Mouse (Mus musculus) intestine, postnatal 0 days (tissue): ENCODE measurements around the gene Rangap1. TPM values are rescaled to one million over a fixed set of nuclear protein-coding genes. Genes with fewer than 3 reads are reported as not detected.

Source experiments
- ATAC-seq: fragments of 200-750 bp; cut with Nextera tagmentation; 2 replicates; pipeline ENCODE4 v1.8.0; 2017; ENCODE audit warnings: mild to moderate bottlenecking, moderate TSS enrichment, moderate library complexity
- H3K27ac ChIP-seq: fragments of 300-500 bp; sonication (generic); 2 replicates; pipeline ENCODE4 v1.5.1; 2014; ENCODE audit warnings: mild to moderate bottlenecking, low read depth, low read length, moderate library complexity
- H3K27me3 ChIP-seq: fragments of 300-500 bp; sonication (generic); replicated peaks from 2 replicates; pipeline ENCODE4 v1.6.1; 2014; ENCODE audit warnings: low read length, mixed read lengths; ENCODE audit not compliant: control insufficient read depth, insufficient read depth
- H3K36me3 ChIP-seq: fragments of 300-500 bp; sonication (generic); 2 replicates; pipeline ENCODE4 v1.6.1; 2014; ENCODE audit warnings: mild to moderate bottlenecking, moderate library complexity; ENCODE audit not compliant: control insufficient read depth, insufficient read depth
- H3K4me1 ChIP-seq: fragments of 300-500 bp; sonication (generic); replicated peaks from 2 replicates; pipeline ENCODE4 v1.6.1; 2014; ENCODE audit warnings: antibody characterized with exemption, low read length, mixed read lengths; ENCODE audit not compliant: control insufficient read depth, insufficient read depth
- H3K4me2 ChIP-seq: fragments of 300-500 bp; sonication (generic); replicated peaks from 2 replicates; pipeline ENCODE4 v1.6.1; 2014; ENCODE audit warnings: low read depth, mild to moderate bottlenecking, moderate library complexity
- H3K4me3 ChIP-seq: fragments of 300-500 bp; sonication (generic); 2 replicates; pipeline ENCODE4 v1.5.1; 2014; ENCODE audit warnings: low read depth, low read length
- H3K9ac ChIP-seq: fragments of 300-500 bp; sonication (generic); 2 replicates; pipeline ENCODE4 v1.6.1; 2014; ENCODE audit warnings: mild to moderate bottlenecking, low read depth, low read length
- H3K9me3 ChIP-seq: fragments of 300-500 bp; sonication (generic); 2 replicates; pipeline ENCODE4 v1.6.1; 2016; ENCODE audit warnings: mixed run types; ENCODE audit not compliant: control insufficient read depth
- CTCF ChIP-seq: sonication (generic); IDR thresholded peaks from 2 replicates; pipeline ENCODE4 v1.5.1; 2016; ENCODE audit warnings: low read depth, mild to moderate bottlenecking, control low read depth, antibody characterized with exemption, moderate library complexity
- WGBS: fragments of 180-500 bp; shearing (Covaris S2); extraction: QIAGEN DNeasy Blood & Tissue Kit; methylation state at CpG from one replicate; pipeline ENCODE4 v1.1.7; 2014; 5-methylcytosine and 5-hydroxymethylcytosine counted together
- polyA plus RNA-seq: library from polyadenylated mRNA; unstranded; fragments of >200 nt; fragmentation: Nextera tagmentation; extraction: Ambion mirVana; gene quantifications from 2 replicates; pipeline ENCODE4 v1.2.1, GENCODE M21; 2015

The Rangap1 gene
- polyA plus RNA-seq, 1 experiment from 2014 or later: 21.9 TPM

- H3K9ac ChIP-seq: no peak overlapping the region
- H3K4me3 ChIP-seq: no peak overlapping the region
- TF ChIP-seq CTCF: no peak
- no peak overlapping the region for H3K27ac ChIP-seq
- H3K4me2 ChIP-seq: no peak overlapping the region
- WGBS: 81% methylated on average over 11 of the region's 11 CpGs
- ATAC-seq: no peak
- peaks cover 50% of the 10 kb centered on the region; the same call in 1 of the 2 replicates for H3K36me3 ChIP-seq
- H3K27me3 ChIP-seq: peaks cover 15% of the 10 kb centered on the region; the same call in 1 of the 2 replicates
- no peaks in the 10 kb centered on the region for H3K4me1 ChIP-seq
- H3K9me3 ChIP-seq: no peaks in the 10 kb centered on the region
Measured at GRCm38 (mm10) chr15:81776631-81777422, 31.5 kb upstream of the Rangap1 start.

DNA sequence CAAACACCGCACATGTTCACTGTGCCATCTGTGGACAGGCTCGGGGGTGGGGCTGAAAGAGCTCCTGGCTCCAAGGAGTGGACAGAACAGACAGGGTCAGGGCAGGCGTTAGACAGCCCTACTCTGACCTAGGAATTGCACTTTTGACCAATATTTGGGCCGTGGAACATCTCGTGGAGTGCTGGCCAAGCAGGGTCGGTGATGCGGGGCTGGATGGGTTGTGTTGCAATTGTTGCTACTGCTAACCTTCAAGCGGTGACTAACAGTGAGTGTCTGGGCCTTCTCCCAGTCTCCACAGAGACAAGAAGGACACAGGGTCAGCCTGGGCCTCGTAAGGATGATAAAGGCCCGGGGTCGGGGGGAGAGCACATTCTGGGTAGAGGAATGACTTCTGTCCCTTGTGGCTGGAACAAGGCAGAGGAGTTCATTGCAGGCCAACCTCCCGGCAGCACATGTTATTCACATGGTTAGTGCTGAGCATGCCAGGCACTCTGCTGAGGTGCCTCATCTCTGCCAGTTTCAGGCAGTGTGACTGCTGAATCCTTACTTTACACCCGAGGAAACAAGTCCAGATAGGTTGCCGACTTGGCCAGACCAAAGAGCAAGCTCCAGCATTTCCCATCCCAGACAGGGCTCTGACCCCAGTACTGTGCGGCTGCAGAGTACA lies 29.3 kb upstream of the Rangap1 start:
- TF ChIP-seq CTCF: no peak
- H3K9me3 ChIP-seq: no peaks in the 10 kb centered on the region
- ATAC-seq: no peak
- peaks cover 20% of the 10 kb centered on the region; the same call in 1 of the 2 replicates for H3K27me3 ChIP-seq
- peaks cover 51% of the 10 kb centered on the region for H3K36me3 ChIP-seq
- no peak overlapping the region for H3K4me3 ChIP-seq
- H3K4me2 ChIP-seq: no peak overlapping the region
- H3K4me1 ChIP-seq: no peaks in the 10 kb centered on the region
- no peak overlapping the region for H3K27ac ChIP-seq
- 91% methylated on average over 15 of the region's 15 CpGs for WGBS
- H3K9ac ChIP-seq: no peak overlapping the region

DNA sequence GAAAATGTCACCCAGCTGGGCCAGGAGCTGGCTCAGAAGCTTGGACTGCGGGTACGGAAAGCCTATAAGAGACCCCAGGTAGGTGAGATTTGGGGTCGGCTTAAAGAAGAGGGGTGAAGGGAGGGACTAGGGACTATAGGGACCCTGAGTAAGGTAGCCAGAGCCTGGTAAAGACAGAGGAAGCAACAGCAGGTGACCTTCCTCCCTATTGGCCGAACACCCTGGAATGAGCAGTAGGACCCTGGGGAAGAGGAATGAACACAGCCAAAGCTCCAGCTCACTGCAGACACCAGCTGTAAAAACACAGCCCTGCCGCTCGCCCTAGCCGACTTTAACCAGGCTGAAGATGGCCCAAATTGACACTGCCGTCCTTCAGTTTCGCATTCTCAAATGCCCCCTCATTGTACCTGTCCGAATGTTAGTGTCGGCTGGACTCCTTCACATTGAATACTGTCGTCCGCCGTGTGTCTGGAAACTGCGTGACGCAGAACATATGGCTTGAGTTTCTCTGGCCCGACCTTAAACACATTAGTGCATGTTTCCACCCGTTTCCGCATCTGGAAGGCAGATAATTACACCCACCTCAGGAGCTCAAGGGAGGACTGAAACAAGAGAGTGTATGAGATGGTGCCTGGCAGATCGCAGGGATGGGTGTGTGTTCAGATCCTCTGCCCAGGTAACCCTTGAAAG lies 27.2 kb upstream of the Rangap1 start:
- no peak for ATAC-seq
- no peaks in the 10 kb centered on the region for H3K9me3 ChIP-seq
- 83% methylated on average over 20 of the region's 20 CpGs for WGBS
- H3K4me2 ChIP-seq: no peak overlapping the region
- H3K27ac ChIP-seq: no peak overlapping the region
- no peak overlapping the region for H3K4me3 ChIP-seq
- no peaks in the 10 kb centered on the region for H3K4me1 ChIP-seq
- TF ChIP-seq CTCF: no peak
- peaks cover 27% of the 10 kb centered on the region for H3K27me3 ChIP-seq
- H3K36me3 ChIP-seq: peaks cover 43% of the 10 kb centered on the region
- no peak overlapping the region for H3K9ac ChIP-seq

- H3K9ac ChIP-seq: no peak overlapping the region
- H3K36me3 ChIP-seq: peaks cover 27% of the 10 kb centered on the region
- WGBS: 62% methylated on average over 13 of the region's 13 CpGs
- no peak for TF ChIP-seq CTCF
- H3K27me3 ChIP-seq: peaks cover 45% of the 10 kb centered on the region
- no peak overlapping the region for H3K4me3 ChIP-seq
- H3K4me1 ChIP-seq: no peaks in the 10 kb centered on the region
- H3K27ac ChIP-seq: no peak overlapping the region
- no peaks in the 10 kb centered on the region for H3K9me3 ChIP-seq
- no peak overlapping the region for H3K4me2 ChIP-seq
- ATAC-seq: no peak
Measured at GRCm38 (mm10) chr15:81769037-81769436, 23.7 kb upstream of the Rangap1 start.

DNA sequence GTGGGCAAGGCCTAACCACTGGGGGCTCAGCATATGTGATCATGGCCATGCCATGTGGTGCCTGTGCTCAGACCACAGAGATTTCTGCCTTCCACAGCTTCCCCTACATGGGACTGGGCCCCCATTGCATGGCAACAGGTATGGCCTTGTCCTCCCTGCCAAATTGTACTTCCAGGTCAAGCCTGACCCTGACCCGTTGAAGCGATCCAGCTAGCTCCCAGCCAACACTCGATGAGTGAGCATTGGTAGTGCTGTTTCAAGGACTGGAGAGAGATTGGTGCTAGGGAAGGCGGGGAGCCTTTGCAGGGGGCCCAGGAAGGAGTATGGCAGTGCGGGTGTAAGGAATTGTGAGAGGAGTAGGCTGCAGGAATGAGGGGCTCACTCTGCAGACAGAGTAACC lies 21.1 kb upstream of the Rangap1 start:
- Histone ChIP-seq H3K36me3 (peaks cover 14% of the 10 kb centered on the region), H3K27me3 (peaks cover 54% of the 10 kb centered on the region), H3K4me1 (no peaks in the 10 kb centered on the region), H3K27ac (no peak overlapping the region), H3K9me3 (no peaks in the 10 kb centered on the region), H3K4me3 (no peak overlapping the region), H3K9ac (no peak overlapping the region), H3K4me2 (no peak overlapping the region)
- WGBS: 89% methylated on average over 5 of the region's 5 CpGs
- TF ChIP-seq CTCF: no peak
- ATAC-seq: no peak

GRCm38 (mm10) chr15:81765651-81766050 lies 20.3 kb upstream of the Rangap1 start:
- no peak for TF ChIP-seq CTCF
- WGBS: 67% methylated on average over 9 of the region's 9 CpGs
- no peaks in the 10 kb centered on the region for H3K4me1 ChIP-seq
- H3K4me3 ChIP-seq: no peak overlapping the region
- peaks cover 14% of the 10 kb centered on the region for H3K36me3 ChIP-seq
- no peak overlapping the region for H3K27ac ChIP-seq
- H3K27me3 ChIP-seq: peaks cover 57% of the 10 kb centered on the region
- ATAC-seq: no peak
- H3K9ac ChIP-seq: no peak overlapping the region
- H3K9me3 ChIP-seq: no peaks in the 10 kb centered on the region
- H3K4me2 ChIP-seq: no peak overlapping the region
